Mouse (Mus musculus) lung, postnatal 36 days (tissue): Measurements from ENCODE around the gene Igfals.

ENCODE experiments used
- DNase-seq: peaks from one replicate; pipeline ENCODE4 v3.0.0; 2022; ENCODE audit warnings: mixed read lengths

Gene Igfals

DNA sequence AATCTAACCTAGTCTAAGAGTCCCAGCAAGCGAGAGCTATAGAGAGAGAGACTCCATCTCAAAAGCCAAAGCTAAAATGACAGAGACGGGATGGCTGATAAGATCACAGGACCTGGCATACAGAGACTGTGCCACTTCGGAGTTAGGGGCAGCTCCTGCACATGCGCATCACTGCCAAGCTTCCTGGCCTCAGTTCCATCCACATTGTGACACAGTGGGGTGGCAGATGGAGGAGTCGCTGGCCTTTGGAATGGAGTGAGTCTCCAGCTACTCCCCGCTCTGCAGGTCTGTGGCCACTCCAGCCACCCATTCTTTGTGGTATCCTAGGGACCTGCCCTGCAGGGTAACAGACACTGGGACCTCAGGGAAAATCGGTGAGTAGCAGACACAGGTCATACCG is at the start of gene Igfals:
Igfals (plus strand) TSS at position 222 of the 400 bp plus-strand sequence.
- DNase-seq: no peak

DNA sequence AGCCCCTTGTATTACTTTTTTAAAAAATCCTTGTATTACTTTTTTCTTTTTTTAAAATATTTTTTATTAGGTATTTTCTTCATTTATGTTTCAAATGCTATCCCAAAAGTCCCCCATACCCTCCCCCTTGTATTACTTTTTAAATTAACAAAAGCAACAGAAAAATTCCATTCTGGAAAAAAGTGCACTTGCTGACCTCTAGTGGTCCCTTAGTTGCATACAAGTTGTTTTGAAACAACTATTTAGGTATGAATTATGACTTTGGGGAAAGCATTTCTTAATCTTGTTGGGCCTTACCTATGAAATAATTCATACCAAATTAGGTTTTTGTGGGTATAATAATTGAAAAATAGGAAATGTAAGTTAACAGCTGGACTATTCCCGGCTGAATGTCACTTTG is 48.3 kb upstream of the Igfals start:
- DNase-seq: peak; percentile 18

DNA sequence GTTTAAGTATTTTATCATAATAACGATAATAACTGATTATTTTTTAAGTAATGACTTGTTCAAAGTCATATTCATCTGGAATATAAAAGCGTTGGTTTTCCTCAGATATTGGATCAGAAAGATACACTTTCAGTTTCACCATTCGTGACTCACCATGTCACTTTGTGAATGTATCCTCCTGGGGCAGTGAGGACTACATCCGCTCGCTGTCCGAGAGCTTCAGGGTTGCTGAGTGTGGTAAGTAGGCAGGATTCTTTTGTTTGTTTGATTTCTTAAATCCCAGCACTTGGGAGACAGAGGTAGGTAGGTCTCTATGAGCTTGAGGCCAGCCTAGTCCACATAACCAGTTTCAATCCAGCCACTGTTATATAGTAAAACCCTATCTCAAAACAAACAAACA is 47.6 kb upstream of the Igfals start:
- DNase-seq: no peak

DNA sequence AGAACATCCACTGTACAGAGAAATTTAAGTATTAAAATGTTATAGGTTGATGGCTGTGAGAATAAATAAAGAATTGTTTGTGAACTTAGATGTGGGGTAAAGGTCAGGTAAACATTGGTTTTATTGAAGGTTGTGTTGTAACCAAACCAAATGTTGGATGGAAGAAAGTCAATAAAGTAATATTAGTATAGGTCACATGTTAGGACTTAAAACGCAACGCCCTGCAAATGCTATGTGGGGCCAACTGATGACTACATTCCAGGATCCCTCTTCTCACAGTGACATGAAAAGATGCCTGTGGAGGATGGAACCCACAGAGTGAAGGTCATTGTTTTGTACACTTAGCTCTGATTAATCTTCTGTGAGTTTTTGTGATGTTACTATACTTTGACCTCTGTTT is 46.3 kb upstream of the Igfals start:
- no peak for DNase-seq

DNA sequence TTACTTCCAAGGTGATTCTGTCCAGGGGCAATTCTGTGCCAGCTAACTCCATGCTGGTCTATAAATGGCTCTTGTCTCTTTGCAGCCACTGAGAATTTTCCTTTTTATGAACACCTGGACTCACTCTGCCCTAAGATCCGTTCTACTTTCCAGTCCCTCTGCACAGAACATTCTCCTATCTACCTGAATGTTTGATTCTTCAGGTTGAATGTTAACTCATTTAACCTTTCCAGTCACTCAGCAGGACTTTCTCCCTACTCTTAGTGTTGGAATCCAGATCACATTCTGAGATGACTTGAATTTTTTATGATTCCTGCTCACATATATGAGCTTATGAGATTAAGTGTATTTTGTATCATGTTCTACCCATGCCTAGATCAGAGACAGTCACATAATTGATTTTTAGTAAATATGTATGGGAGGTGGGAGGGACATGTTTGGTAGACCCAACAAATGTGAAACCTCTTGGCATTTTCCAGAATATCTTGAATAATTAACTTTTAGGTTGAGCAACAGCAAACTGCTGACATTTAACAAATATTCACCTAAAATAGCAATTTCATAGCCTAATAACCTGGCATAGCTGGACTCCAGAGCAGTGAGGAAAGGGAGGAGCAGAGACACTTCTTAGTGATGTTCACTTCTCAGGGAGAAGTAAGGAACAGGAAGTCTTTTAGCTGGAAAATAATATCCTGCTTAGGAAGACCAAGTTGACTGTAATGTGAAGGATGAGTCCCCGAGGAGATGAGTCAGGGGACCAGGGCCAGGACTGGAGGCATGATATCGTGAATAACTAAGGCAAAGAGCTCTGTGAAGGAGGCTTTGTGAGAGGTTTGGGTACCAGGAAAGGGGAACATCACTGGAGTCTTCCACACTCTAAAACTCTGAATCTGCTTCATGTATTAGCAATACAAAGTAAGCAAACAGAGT is 44.2 kb upstream of the Igfals start:
- no peak for DNase-seq

DNA sequence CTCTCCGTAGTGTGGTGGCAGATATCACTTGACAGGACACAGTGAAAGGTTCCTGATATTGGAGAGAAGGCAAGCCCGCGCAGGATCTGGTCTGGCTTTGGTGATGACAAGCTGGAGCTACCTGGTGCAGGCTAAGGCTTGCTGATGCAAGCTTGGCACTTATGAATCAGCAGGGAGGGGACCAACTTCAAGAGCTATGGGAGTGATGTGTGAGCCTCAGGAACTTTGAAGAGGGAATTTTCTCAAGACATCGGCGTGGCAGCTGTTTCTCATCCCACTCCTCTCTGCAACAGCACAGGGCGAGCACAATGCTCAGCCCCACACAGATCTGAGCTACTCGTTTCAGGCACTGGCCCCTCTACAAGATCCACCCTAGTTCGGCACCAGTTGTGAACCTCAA is 26.0 kb upstream of the Igfals start, which contains the start of gene Hagh:
Hagh (plus strand) TSS at position 302 of the 400 bp plus-strand sequence.
- no peak for DNase-seq

DNA sequence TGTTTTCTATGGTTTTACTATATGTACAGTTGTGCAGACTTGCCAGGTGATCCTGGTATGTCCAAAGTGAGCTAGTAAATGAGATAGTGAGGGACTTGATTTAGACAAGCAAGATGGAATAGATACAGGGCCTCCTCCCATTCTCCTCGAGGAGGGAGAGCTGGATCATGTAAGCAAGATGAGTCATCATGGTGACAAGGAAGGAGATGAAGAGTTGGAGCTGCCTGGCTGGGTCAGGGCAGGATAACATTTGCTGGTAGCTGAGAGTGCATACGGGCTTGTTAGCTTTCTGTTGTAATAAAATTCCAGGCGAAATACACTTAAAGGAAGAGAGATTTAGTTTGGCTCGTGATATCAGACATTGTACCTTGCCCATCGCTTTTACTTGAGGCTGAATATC is 25.5 kb upstream of the Igfals start:
- DNase-seq: no peak

DNA sequence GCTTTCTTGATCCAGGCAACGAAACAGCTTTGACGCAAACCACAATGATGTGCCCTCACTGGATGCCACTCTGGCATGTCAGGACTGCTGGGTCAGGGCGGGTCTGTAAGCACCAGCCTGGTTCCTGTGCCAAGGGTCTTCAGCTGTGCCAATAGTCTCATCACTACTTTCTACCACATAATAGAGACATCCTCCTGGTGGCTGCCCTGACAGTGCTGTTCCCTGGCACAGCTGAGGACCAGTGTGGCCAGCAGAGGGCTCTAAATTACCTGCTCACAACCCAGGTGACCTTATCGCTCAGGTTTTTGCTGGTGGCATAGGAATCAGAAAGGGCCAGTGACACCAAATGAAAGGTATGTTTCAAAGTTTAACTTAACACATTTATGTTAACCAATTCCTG is 24.7 kb upstream of the Igfals start:
- peak; percentile 67 for DNase-seq

DNA sequence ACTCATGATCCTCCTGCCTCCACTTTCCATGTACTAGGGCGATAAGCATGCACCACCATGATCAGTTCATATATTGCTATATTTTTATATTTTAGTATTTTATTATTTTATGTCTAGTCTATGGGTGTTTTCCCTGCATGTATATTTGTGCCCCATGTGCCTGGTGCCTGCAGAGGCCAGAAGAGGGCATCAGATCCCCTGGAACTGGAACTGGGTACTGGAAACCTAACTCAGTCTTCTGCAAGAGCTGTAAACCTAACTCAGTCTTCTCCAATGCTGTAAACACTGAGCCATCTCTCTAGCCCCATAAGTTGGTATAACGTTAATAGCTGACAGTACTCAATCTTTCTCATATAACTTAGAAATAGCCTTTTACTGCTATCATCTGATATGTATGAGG is 23.2 kb upstream of the Igfals start:
- no peak for DNase-seq

DNA sequence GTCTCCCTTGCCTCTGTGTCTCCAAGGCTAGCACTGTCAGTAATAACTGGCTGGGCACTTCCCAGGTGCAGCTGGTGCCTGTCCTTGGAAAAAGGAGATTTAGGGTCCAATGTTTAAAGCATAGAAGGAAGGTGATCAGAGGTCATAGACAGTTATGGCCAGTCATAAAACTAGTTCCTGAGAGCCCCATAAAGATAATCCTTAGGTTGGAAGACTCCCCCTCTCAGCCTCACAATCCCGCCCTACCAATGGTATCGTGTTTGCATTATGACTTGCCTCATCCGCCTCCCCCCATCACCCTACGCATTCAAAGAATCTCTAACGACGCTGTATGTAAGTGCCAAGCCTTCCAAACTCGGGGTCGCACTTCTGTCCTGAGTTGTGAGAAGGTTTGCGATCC is 21.3 kb upstream of the Igfals start:
- DNase-seq: no peak

DNA sequence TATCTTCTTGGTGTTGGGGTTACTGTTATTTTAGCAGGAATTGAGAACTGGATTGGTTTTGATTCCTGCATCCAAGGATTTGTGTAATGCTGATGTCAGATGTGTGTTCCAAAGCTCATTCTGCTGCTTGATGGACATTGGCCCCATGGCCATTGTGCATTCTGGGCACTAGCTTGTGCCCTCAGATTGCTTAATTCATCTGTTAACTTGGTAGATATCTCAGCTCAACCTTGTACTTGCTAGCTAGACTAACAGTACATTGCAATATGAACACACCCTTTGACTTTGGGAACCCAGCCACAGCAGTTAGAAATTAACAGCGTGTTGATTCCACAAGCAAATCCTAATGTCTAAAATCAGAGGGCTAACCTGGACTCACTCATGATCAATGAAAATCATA is 18.4 kb upstream of the Igfals start:
- DNase-seq: no peak

DNA sequence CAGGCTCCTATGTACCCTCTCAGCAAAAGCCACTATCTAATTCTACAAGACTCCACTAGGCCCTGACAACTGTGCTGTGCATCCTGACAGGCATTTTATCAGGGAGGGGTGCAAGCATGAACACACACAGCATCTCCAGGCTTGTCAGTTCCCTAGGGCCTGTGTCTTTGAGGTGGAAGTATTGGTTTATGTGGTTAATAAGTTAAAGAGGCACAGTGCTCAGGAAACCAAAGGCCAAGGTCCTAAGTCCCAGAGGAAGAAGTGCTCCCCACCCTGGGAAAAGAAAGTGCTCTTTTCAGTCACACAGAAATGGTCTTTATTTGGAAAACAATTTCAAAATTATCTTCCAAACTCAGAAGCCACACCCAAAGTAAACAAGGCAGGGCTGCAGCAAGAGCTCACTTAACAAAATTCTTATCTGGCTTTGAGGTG is 17.2 kb upstream of the Igfals start:
- no peak for DNase-seq

DNA sequence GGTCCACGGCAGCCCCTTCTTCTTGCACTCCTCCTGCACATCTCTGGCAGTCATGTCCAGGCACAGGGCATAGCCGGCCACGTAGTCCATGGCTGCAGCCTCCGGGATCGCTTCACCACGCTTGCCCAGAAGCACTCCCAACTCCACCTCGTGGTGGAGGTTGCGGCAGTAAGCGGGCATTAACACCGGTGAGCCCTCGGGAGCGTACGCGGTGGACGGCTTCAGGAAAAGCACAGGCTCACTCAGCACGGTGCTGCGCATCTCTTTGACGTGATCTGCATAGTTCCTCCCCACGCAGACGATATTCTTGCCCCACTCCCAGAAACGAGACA is 16.1 kb upstream of the Igfals start:
- DNase-seq: no peak

DNA sequence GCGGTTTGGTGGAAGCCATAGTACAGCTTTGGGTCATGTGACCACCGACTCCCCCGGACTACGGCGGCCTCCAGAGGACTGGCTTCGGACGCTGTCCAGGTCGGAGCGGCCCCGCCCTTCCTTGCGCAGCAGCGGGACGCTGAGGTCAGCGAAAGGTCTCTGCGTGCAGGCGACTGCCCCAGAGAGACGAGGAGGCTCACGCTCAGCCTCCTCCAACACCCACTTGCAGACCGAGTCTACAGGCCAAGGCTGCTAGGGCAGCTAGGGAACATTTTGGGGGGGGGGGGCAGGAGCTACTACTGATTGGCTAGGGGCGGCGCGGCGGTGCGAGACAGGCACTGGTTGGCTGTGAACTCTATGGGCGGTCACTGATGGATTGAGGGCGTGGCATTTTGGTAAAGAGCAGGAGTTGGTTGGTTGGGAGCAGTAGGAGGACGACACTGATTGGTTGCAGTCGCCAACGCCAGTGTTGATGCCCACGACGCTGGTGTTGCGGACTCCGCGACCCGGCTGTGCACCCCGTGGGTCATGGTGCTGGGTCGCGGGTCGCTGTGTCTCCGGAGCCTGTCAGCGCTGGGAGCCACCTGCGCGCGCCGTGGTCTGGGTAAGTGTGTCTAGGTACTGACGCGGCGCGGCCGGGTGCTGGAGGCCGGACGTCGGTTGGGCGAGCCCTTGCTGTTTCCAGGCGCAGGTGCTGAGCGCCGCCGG is 15.6 kb upstream of the Igfals start, which contains the start of gene Fahd1:
Fahd1 (minus strand) TSS at position 300 of the 708 bp plus-strand sequence.
- DNase-seq: peak; percentile 99

DNA sequence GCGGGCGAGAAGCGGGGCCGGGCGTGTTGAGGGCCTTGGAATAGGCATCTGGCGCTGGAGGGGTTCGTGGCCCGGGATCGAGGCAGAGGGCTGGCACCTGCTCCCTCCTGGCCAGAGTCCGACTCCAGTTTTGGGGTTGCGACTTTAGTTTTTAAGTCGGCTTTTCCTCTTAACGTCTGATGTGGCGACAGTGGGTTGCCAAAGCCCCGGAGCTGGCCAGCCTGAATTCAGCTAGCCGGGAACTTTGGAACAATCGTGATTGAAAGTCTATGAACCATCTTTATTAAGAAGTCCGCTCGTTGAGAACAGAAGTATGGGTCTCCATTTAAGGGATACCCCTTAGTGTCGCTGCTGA is 15.0 kb upstream of the Igfals start:
- no peak for DNase-seq

DNA sequence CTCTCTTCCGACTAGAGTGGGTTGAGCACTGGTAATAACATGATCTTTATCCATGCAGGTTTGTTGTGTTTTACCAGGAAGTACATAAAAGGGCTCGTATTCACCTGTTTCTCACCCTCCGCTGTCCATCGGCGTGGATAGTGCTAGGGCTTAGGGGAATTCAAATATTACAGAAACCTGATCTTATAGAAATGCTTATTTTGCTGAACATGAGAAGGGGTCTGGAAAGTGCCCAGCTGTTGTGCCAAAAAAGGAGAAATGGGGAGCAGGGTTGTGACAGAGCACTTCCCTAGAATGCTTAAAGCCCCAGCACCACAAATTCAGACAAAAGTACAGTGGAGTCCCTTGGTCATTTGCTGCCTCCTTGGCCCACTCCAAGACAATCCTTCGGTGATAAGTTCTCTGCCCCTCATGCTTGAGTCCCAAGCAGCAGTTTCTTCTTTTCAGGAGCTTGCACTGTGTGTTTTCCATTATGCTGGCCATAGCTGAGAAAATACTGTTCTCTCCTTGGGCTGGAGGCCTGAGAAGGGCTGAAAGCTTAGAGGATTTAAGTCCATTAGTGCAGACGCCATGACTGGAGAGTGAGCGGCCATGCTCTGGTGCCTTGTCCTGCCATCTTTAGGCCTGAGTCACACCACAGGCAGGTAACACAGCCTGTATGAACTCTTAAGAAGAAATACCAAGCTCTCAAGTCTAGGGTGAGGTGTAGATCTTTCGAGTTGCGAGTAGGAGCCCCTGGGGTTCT is 14.2 kb upstream of the Igfals start:
- DNase-seq: no peak

DNA sequence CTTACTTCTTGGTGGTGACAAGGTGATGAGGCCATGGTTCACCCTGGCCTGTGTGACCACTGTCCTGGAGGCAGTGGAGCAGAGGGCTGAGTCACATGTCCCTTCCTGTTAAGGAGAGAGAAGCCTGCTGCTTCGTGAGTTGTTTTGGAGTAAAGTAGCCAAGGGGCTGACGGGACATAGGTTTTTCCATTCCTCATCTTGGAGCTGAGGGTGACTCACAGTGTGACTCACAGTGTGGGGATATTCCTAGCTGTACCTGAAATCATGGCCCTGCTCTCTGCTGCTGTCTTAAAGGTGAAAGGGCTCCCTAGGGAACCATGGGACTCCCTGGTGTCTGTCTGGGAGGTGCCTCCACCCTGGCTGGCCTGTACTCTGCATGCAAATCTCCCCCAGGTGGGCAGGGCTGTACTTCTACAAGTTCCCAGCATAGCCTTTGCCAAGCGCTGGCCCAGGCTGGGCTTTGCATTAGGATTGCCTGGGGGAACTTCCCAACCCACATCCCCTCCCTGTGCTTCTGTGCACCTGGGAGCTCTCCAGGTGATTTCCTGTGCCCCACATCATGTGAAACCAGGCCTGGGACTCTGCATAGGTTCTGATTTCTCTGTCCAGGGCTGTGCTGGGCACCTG is 9.8 kb upstream of the Igfals start:
- DNase-seq: no peak

DNA sequence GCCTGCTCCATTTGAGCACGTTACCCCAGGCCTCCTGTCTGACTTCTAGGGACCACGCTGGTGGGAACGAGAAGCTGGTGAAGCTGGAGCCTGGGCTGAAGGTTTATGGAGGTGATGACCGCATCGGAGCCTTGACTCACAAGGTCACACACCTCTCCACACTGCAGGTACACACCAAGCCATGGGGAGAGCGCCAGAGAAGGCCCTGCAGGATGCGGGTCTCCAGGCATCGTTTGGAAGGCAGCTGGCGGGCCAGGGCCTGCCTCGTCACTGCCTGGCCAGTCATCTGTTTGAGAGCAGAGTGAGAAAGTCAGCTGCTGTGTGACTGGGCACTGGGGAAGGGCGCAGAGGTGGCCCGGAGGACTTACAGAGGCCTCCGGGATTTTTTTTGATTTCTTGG is 9.2 kb upstream of the Igfals start:
- DNase-seq: no peak

DNA sequence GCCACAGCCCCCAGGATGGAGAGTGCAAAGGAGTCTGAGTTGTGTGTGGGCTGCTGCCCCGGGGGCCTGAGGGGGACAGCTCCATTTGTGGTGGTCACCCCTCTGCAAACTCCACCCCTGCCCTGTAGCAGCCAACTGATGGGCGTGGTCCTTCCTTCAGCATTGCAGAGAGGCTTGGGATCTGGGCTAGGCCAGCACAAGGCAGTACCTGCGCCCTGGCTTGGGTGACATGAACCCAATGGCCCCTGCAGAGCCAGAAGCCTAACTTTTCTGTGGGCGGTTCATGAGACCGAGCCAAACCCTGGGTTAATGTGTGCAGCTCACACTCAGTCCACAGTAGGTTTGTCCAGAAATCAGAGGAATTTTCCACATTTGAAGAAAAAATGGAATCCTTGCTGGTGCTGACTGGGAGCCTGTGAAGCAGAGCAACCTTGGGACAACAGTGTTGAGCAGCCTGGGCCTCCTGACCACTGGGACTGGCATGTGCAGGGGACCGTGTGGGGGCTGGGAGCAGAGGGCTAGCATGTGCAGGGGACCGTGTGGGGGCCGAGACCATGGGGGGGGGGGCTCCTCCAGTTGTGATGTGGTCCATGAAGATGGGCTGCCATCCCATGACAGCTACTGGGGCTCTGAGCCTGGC is 7.8 kb upstream of the Igfals start:
- no peak for DNase-seq

DNA sequence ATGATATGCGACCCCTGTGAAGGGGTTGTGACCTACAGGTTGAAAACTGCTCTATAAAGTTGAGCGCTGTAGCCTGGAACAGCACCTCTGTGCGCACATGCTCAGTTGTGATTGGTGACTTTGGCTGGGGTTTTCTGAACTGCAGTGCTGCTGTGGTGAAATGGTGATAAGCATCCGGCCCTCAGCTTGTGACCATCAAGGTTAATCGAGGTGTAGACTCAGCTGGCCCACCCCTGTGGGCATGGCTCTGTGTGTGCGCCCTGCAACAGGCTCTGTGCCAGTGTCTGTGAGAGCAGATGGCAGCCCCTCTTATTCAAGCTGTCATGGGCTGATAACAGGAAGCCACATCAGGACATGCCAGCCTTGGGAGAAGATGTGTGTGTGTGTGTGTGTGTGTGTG is 6.8 kb upstream of the Igfals start:
- DNase-seq: no peak

DNA sequence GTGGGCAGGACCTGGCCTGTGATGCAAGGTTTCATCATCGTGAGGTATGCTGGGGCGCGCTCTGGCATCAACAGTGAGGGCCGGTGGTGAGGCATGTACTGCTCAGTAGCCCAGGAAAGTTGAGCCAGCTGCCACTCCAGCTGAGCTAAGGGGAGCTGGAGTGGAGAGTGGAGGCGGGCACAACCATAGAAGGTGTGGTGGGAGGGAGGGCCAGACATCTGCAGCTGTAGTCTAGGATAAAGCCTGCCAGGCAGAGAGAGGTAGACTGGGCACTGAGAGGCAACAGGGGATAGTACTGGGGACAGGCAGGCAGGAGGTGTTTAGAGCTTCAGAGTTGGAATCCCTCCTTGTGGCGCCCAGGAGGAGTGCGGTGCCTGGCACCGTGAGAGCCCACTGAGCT is 5.7 kb upstream of the Igfals start:
- DNase-seq: no peak

DNA sequence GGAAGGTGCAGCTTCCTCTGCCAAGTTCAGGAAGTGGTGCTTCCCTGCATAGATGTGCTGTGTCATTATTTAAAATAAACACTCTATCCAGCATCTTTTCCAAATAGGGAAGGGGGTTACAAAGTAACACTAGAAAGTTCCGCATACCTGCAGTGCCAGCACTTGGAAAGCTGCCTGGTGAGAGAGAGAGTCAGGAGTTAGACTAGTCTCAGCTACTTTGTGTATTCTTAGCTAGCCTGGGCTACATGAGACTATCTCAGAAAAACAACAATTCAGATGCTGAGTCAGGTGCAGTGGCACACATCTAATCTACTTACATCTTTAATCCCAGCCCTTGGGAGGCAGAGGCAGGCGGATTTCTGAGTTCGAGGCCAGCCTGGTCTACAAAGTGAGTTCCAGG is 4.0 kb upstream of the Igfals start:
- no peak for DNase-seq

DNA sequence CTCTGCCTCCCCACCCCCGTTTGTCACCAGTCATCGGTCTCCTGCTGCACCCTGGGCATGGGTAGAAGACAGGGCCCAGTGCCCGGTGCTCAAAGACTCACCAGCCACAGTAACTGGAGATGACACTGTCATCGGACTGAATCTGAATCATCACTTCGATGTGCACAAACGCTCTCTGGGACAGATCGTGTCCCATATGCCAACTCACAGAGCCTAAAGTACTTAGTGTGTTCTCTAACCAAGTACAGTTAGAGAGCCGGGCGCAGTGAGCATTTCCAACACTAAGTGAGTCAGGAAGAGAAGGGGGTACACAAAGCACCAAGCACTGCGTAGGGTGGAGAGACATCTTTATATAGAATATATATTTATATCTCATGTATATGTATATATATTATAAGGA is 2.1 kb downstream of the Igfals start:
- no peak for DNase-seq
